Mouse (Mus musculus): Measurements from ENCODE around the gene Zbtb5.

GRCm38 (mm10) chr4:45054862-45055261, 42.6 kb upstream of the Zbtb5 start:
- TF ChIP-seq POLR2A (IDR thresholded peaks at IDR 0.05; ENCODE audit: insufficient read depth, low read length), result no peak
- peak; percentile 26 for TF ChIP-seq CTCF (IDR thresholded peaks at IDR 0.05; ENCODE audit: low read depth, low read length)
- no peak for TF ChIP-seq EP300 (IDR thresholded peaks at IDR 0.05; ENCODE audit: insufficient read depth, low read depth, low read length)
